Mouse (Mus musculus) retina, embryonic 14.5 days (tissue): ENCODE results near the gene Zfp583.
"Not testable (repeated sequence)": the region's sequence is repeated elsewhere in the genome, so short reads cannot be mapped to it uniquely, and the experiment has no call there.

ENCODE experiments used
- DNase-seq: peaks from one replicate; pipeline ENCODE4 v3.0.0-alpha.2; 2015; ENCODE audit warnings: low spot score

Zfp583 gene

GRCm38 (mm10) chr7:6331233-6331956 is at the start of gene Zfp583:
Gene Zfp583, minus strand, starts transcription at chr7:6331285.
- DNase-seq: peak; percentile 90

- no peak for DNase-seq
These were observed 47.4 kb upstream of the Zfp583 start for GRCm38 (mm10) chr7:6378441-6378840.

- no peak for DNase-seq
These were observed 41.9 kb upstream of the Zfp583 start for GRCm38 (mm10) chr7:6372993-6373392.

- no peak for DNase-seq
These were observed 38.4 kb upstream of the Zfp583 start for GRCm38 (mm10) chr7:6369460-6369859.

GRCm38 (mm10) chr7:6368146-6368545 is 37.1 kb upstream of the Zfp583 start:
- not testable (repeated sequence) for DNase-seq

GRCm38 (mm10) chr7:6367185-6367584 is 36.1 kb upstream of the Zfp583 start:
- no peak for DNase-seq

- no peak for DNase-seq
These were observed 33.7 kb upstream of the Zfp583 start for GRCm38 (mm10) chr7:6364761-6365160.

GRCm38 (mm10) chr7:6363047-6363488 is 32.0 kb upstream of the Zfp583 start, which contains the start of gene Zfp78:
Gene Zfp78, plus strand, starts transcription at chr7:6363280.
- DNase-seq: peak; percentile 95

- peak; percentile 100 for DNase-seq
These were observed 31.4 kb upstream of the Zfp583 start for GRCm38 (mm10) chr7:6362268-6363046.

- DNase-seq: no peak
These were observed 30.7 kb upstream of the Zfp583 start for GRCm38 (mm10) chr7:6361756-6362155.

- no peak for DNase-seq
These were observed 29.5 kb upstream of the Zfp583 start for GRCm38 (mm10) chr7:6360477-6361060.

- peak; percentile 87 for DNase-seq
These were observed 28.0 kb upstream of the Zfp583 start for GRCm38 (mm10) chr7:6358937-6359590.

- no peak for DNase-seq
These were observed 27.0 kb upstream of the Zfp583 start for GRCm38 (mm10) chr7:6358121-6358520.

GRCm38 (mm10) chr7:6344124-6344523 is 13.0 kb upstream of the Zfp583 start:
- no peak for DNase-seq

- peak; percentile 82 for DNase-seq
These were observed 12.5 kb upstream of the Zfp583 start, which contains the start of gene Gm3854 for GRCm38 (mm10) chr7:6343501-6344071. Gene Gm3854, plus strand, starts transcription at chr7:6343759.

- DNase-seq: no peak
These were observed 8.8 kb upstream of the Zfp583 start for GRCm38 (mm10) chr7:6339865-6340264.

- peak; percentile 36 for DNase-seq
These were observed 440 bp downstream of the Zfp583 start for GRCm38 (mm10) chr7:6330458-6331232.

GRCm38 (mm10) chr7:6300796-6301195 is 30.3 kb downstream of the Zfp583 start:
- DNase-seq: not testable (repeated sequence)

GRCm38 (mm10) chr7:6291121-6291520 is 40.0 kb downstream of the Zfp583 start:
- not testable (repeated sequence) for DNase-seq

GRCm38 (mm10) chr7:6286921-6287531 is 44.1 kb downstream of the Zfp583 start:
- peak; percentile 47 for DNase-seq
